Mouse (Mus musculus) lung, adult 18-20 months (tissue): ENCODE results near the gene Mtcl1.
A peak's percentile ranks its signal among the peaks of the same experiment; 100 is the strongest.

Experiments used
- DNase-seq, 2 experiments: peaks; one replicate each; pipeline ENCODE4 v3.0.0; 2022; ENCODE audit warnings: mixed read lengths in 2 of 2

The Mtcl1 gene

DNA sequence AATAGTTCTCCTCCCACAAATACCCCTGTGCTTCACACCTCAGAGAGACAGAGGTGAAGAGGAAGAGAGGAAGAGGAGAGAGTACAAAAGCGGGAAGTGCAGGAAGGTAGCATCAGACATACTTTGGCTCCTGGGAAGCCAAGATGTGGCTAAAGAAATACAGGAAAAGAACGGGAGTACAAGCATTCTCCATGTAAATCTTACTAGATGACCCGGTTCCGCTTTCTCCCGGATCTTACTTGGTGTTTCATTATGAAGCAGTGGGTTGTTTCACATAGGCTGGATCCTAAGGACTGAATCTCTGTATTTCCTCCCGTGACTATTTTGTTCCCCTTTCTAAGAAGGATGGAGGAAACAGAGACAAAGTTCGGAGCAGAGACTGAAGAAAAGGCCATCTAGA lies 43.9 kb downstream of the Mtcl1 start:
- DNase-seq = no peak

DNA sequence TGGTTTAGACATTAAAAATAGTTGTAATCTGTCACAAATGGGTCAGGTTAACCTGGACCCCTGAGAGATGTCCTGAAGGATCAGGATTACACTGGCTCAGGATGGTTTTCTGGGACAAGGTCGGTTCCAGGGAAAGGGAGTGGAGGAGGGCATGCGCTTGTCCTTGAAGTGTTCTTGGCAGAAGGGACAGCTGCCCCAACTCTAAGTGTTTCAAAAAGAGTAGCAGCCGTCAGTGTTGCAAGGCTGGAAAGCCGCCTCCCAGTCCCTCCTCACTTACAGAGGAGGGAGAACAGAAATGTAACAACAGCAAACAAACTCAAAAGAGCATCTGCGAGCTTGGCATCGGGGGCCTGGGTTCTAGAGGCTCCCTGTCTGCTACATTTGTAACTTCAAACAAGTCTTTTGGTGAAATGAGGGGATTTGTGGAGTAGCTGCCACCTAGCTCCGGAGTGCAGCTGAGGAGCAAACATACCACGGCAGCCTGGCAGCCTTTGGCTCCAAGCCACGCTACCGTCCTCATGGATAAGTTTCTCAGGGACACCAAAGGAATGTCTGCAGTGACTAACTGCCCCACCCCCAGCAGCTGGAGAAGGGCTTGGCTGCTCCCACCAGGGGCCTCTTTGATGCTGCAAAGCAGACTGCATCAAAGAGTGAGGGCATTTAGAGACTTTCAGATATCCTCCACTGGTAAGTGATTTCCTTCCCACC lies 44.5 kb downstream of the Mtcl1 start:
- DNase-seq = peak; percentile 73 to 81

- no peak for DNase-seq
These were observed 46.6 kb downstream of the Mtcl1 start for GRCm38 (mm10) chr17:66402791-66403470.

GRCm38 (mm10) chr17:66401596-66402265 lies 47.8 kb downstream of the Mtcl1 start:
- no peak for DNase-seq

DNA sequence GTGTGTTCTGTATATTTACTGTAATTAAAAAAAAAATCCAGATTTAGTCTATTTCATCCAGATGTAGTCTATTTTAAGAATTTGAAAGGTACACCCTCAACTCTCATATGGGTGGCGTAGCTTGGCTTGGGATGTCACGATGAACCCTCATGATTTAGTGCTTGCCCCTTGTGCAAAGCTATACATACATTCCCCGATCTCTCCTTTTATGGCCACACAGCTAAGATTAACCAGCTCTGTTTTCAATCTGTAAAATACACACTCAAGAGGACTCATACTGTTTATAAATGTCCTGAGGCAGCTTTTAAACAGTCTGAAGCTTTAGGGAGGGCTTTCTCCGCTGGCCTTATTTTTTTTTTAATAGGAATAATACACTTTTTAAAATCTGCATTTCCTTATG lies 49.8 kb downstream of the Mtcl1 start:
- no peak for DNase-seq

GRCm38 (mm10) chr17:66394571-66394970 lies 55.0 kb downstream of the Mtcl1 start:
- no peak for DNase-seq

DNA sequence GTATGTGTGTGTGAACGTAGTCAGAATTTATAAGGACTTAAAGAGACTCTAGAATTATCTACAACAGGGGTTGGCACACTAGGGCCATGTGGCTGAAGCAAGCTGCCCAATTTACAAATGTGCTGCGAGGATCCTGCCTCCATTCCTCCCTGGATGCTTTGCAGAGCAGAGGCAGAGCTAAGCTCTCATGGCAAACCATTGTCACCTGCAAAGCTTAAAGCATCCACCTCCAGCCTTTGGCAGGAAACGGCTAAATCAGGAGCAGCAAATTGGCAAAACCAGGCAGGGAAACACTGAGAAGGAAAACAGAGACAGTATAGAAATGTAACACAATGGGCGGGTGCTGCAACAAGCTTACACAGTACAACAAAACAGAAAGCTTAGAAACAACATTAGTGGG lies 61.2 kb downstream of the Mtcl1 start:
- no peak for DNase-seq

DNA sequence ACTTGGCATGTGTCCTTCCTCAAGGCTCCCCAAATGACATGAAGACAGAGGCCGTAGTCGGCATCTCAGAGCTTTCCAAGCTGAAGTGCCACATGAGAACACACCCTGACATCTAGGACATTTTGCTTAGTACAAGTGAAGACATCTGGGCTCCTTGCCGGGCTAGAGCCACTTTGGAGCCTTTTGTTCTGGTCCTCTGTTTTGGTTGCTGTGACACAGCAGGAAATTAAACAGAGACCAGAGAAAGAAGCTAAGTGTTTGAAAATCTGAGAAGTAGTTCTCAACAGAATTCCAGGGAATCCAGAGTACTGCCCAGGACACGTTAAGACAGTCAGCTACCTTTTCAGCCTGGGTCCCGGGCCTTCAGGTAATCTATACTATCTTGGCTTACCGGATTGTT lies 68.2 kb downstream of the Mtcl1 start:
- DNase-seq = peak; percentile 57 to 66

DNA sequence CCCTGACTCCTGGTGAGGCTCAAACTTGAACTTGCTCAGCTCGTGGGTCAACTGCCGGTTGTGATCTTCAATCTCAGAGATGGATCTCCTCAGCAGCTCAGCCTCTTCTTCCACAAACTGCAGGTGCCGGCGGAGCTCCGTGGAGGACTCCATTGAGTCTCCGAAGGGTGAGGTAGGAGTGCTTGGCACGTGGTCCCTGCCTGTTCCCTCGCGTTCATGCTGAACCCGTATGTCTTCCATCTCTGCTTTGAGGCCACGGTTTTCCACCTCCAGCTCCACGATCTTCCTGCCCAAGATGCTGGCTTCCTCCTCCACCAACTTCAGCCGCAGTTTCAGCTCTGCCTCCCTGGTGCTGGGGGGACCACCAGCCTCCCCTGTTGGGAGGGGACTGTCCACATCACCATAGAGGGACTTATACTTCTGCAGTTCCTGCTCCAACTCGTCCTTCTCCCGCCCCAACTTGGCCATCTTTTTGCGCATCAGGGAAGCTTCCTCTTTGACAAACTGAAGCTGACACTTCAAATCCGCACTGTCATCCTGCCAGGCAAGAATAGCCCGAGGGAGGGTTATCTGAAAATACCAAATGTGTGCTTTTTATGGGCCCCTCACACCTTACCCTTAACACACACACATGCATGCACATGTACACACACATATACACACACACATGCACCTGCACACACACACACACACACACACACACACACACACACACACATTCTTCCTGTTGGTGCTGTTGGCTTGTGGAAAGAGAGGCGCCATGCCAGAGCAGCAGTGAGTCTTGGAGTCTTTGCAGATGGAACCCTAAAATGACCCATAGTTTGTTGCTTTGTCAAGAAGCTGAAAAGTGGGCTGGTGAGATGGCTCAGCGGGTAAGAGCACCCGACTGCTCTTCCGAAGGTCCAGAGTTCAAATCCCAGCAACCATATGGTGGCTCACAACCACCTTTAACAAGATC lies 69.4 kb downstream of the Mtcl1 start:
- no peak for DNase-seq

- DNase-seq = no peak
These were observed 70.2 kb downstream of the Mtcl1 start for GRCm38 (mm10) chr17:66379308-66379707.

DNA sequence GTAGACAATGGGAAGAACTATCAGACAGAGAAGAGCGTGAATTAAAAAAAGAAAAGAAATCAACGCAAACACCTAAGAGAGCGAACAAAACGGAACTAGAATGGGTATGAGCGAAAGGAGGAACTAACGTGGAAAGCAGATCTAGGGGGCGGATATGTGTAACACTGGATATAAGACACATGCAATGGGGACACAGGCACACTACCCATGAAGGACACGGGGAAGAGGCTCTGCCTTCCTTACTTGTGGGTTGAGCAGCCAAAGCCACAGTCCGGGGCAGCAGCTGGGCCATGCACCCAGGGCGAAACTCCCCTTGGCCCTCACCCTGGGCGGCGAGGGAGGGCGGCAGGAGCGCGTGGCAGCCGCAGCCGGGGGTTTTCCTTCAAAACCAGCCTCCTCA lies 71.4 kb downstream of the Mtcl1 start:
- DNase-seq = no peak

DNA sequence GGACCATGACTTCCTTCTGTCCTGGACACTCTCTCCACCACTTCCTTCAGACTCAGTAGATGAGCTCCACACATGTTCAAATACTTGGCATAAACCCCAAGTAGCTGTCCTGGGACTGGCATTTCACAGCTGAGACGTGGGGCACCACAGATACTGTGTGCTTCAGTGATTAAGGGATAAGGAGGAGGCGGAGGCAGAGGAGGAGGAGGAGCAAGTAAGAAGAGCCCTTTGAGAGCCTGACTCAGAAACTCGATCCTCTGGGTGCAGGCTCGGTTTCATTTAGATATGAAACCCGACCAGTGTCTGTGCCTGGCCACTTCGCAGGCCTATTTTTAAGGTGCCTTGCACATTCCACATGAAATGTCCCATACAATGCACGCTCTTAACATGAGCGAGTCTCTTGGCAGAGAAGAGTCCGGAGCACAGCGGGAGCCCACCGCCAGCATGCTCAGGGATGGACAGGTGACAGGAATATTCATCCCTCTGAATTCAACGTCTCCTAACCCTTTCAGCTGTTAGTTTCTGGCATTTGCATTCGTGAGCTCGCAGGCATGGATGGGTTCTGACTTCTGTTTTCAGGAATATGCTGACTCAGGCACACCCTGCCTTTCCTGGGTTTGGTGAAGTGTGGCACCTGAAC lies 74.8 kb downstream of the Mtcl1 start:
- DNase-seq = peak; percentile 60 to 72

DNA sequence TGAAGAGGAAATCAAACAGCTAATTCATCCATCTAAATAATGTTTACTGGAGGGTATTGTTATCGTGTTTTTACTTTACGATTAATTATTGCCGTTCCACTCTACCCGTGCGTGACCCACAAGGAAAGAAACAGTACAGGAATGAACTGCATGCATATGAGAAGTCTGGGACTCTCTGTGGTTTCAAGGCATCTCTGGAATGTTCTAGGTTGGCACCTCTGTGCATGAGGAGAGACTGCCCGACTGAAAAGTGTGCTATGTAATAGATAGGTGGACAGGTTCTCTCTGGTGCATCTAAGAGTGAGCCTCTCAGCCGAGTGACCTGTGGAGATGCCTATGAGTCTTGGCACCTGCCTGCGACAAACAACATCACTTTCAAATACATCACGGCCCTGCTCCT lies 78.7 kb downstream of the Mtcl1 start:
- no peak for DNase-seq

- DNase-seq = peak; percentile 73 to 78
These were observed 79.8 kb downstream of the Mtcl1 start for GRCm38 (mm10) chr17:66369777-66370176.

DNA sequence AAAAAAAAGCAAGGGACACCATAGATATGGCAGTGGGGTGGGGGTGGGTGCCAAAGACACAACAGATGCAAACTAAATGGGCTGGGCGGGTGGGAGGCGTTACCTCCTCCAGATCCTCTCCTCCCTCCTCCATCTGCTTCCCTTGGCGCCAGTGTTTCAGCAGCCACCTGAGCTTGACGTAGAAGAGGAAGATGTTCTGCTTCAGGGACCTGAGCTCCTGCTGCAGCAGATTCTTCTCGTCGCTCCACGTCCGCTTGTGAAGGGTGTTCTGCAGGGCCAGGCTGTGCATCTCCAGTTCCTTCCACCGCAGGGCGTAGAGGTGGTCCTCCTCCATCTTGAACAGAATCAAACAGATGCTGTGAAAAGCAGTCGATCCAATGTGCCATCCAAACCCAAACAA lies 81.4 kb downstream of the Mtcl1 start:
- DNase-seq = no peak

GRCm38 (mm10) chr17:66365664-66366063 lies 83.9 kb downstream of the Mtcl1 start:
- no peak for DNase-seq

GRCm38 (mm10) chr17:66365293-66365642 lies 84.3 kb downstream of the Mtcl1 start:
- DNase-seq = peak; percentile 61 to 72

GRCm38 (mm10) chr17:66364525-66365292 lies 84.8 kb downstream of the Mtcl1 start:
- no peak for DNase-seq

GRCm38 (mm10) chr17:66363852-66364524 lies 85.6 kb downstream of the Mtcl1 start:
- peak; percentile 40 to 62 for DNase-seq

DNA sequence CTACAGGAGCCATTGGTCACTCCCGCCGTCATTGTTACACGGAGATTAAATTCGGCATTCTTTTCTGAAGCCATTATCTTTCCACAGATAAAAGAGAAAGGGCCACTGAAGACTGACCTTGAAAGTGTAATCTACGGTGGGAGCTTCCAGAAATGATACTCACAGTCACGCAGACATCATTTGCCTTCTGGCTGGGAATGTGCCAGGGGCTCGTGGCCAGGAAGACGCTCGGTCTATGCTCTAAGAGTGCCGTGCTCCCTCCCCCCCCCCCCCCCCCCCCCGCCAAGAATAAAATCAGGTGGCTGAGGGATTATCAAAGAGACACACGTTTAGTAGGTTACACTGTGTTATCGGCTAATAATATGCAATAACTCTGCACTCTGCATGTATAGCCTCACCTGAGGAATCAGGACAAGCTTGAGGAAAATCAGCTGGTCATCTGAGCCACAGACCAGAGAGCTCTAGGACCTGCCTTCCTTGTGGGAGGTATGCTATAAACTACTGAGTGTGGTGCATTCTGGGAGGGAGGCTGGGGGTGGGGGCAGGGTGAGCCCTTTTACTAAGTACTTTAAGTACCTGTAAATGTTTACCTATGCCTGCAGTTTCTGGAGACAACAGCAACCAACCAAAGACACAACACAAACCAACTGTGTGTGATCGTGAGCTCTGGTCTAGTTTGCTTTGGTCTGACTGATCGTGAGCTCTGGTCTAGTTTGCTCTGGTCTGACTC lies 87.1 kb downstream of the Mtcl1 start:
- DNase-seq = no peak
